Mouse (Mus musculus) E14TG2a.4 (cell line): Measurements from ENCODE around the gene Tob2.

Source experiments
- CTCF ChIP-seq: conservative IDR thresholded peaks from 2 replicates; pipeline ENCODE4 v1.5.1; 2014; ENCODE audit warnings: low read length
- NANOG ChIP-seq: IDR thresholded peaks from 2 replicates; pipeline ENCODE4 v1.6.1; 2014; ENCODE audit warnings: borderline replicate concordance, low read length, mixed read lengths
- POU5F1 ChIP-seq: IDR thresholded peaks from 2 replicates; pipeline ENCODE4 v1.6.1; 2014; ENCODE audit warnings: low read length, borderline replicate concordance

- TF ChIP-seq CTCF (no peak), POU5F1 (no peak), NANOG (no peak)
Observed at GRCm38 (mm10) chr15:81828426-81829207, 30.0 kb downstream of the Tob2 start.
